Mouse (Mus musculus) testis, adult 2 months (tissue): ENCODE data around the gene Olfr1162.

Experiments used
- CTCF ChIP-seq: fragments of 200-500 bp; IDR thresholded peaks from 2 replicates; pipeline ENCODE4 v1.5.1; 2012; ENCODE audit warnings: low read depth, mild to moderate bottlenecking, inconsistent platforms, low read length, moderate library complexity; ENCODE audit not compliant: control insufficient read depth, insufficient read depth, insufficient replicate concordance
- POLR2A ChIP-seq: fragments of 200-500 bp; IDR thresholded peaks from 2 replicates; pipeline ENCODE4 v1.6.1; 2012; ENCODE audit warnings: low read depth, mild to moderate bottlenecking, inconsistent platforms, low read length, moderate library complexity; ENCODE audit not compliant: control insufficient read depth

GRCm38 (mm10) chr2:88071730-88072129 lies 20.8 kb upstream of the Olfr1162 start, which contains the start of gene Olfr1163:
- TF ChIP-seq CTCF: no peak
- TF ChIP-seq POLR2A: no peak
